Mouse (Mus musculus) heart, embryonic 16.5 days (tissue): ENCODE measurements around the gene Scnn1a. TPM values are rescaled to one million over a fixed set of nuclear protein-coding genes. Genes with fewer than 3 reads are reported as not detected.

ENCODE experiments used
- ATAC-seq: fragments of 200-750 bp; cut with Nextera tagmentation; replicated peaks from 2 replicates; pipeline ENCODE4 v1.8.0; 2017; ENCODE audit warnings: moderate number of reproducible peaks; ENCODE audit not compliant: insufficient read depth, low FRiP score; ENCODE audit errors: extremely low read depth
- H3K27ac ChIP-seq: fragments of 300-500 bp; sonication (generic); 2 replicates; pipeline ENCODE4 v1.5.1; 2014; ENCODE audit warnings: mild to moderate bottlenecking, low read length, control low read depth, moderate library complexity
- H3K27me3 ChIP-seq: fragments of 300-500 bp; sonication (generic); 2 replicates; pipeline ENCODE4 v1.6.1; 2014; ENCODE audit warnings: low read length, mixed read lengths; ENCODE audit not compliant: control insufficient read depth, insufficient read depth
- H3K36me3 ChIP-seq: fragments of 300-500 bp; sonication (generic); 2 replicates; pipeline ENCODE4 v1.6.1; 2014; ENCODE audit not compliant: control insufficient read depth, insufficient read depth
- H3K4me1 ChIP-seq: fragments of 300-500 bp; sonication (generic); 2 replicates; pipeline ENCODE4 v1.6.1; 2014; ENCODE audit warnings: low read length, mixed read lengths; ENCODE audit not compliant: control insufficient read depth, insufficient read depth
- H3K4me2 ChIP-seq: fragments of 300-500 bp; sonication (generic); 2 replicates; pipeline ENCODE4 v1.6.1; 2014; ENCODE audit warnings: low read depth, mild to moderate bottlenecking, control low read depth, low read length
- H3K4me3 ChIP-seq: fragments of 300-500 bp; sonication (generic); 2 replicates; pipeline ENCODE4 v1.5.1; 2014; ENCODE audit warnings: mild to moderate bottlenecking, control low read depth, low read length
- H3K9ac ChIP-seq: fragments of 300-500 bp; sonication (generic); 2 replicates; pipeline ENCODE4 v1.6.1; 2014; ENCODE audit warnings: low read length, control low read depth
- H3K9me3 ChIP-seq: fragments of 300-500 bp; sonication (generic); replicated peaks from 2 replicates; pipeline ENCODE4 v1.6.1; 2016; ENCODE audit warnings: low read length; ENCODE audit not compliant: control insufficient read depth
- WGBS: fragments of 180-500 bp; shearing (Covaris S2); extraction: QIAGEN DNeasy Blood & Tissue Kit; methylation state at CpG from one replicate; pipeline ENCODE4 v1.1.7; 2014; 5-methylcytosine and 5-hydroxymethylcytosine counted together
- polyA plus RNA-seq: library from polyadenylated mRNA; unstranded; fragments of >200 nt; fragmentation: Nextera tagmentation; extraction: Ambion mirVana; gene quantifications from 2 replicates; pipeline ENCODE4 v1.2.1, GENCODE M21; 2015

Scnn1a gene
- polyA plus RNA-seq, 1 experiment from 2014 or later = 2.6 TPM

DNA sequence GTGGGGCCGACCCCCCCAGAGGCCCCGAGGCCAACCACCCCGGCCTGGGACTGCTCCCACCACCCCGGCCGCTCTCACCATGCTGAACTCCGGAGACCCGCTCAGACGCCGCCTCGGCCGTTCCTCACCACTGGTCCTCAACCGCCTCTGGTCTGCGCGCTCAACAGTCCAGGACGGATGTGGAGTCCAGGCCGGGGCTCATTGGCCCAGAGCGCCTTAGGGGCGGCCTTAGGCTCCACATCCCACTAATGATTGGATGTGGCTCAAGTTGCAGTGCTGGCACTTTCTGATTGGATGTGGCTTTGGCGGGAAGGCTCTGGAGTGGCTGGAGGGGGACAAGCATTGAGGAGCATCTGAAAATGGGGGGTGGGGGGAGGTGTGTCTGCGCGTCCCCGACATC lies 34.6 kb upstream of the Scnn1a start, which contains the start of gene Tuba3a:
Tuba3a (minus strand) TSS at position 153 of the 400 bp plus-strand sequence.
- Histone ChIP-seq H3K4me1 (no peaks in the 10 kb centered on the region), H3K4me2 (no peak within 1 kb of the TSS), H3K9ac (no peak within 1 kb of the TSS), H3K36me3 (no peaks in the 10 kb centered on the region), H3K4me3 (no peak within 1 kb of the TSS), H3K9me3 (no peaks in the 10 kb centered on the region; the same call in 1 of the 2 replicates), H3K27me3 (peaks cover 3% of the 10 kb centered on the region; the same call in 1 of the 2 replicates), H3K27ac (no peak within 1 kb of the TSS)
- no peak for ATAC-seq
- WGBS = 96% methylated on average over 22 of the region's 22 CpGs

DNA sequence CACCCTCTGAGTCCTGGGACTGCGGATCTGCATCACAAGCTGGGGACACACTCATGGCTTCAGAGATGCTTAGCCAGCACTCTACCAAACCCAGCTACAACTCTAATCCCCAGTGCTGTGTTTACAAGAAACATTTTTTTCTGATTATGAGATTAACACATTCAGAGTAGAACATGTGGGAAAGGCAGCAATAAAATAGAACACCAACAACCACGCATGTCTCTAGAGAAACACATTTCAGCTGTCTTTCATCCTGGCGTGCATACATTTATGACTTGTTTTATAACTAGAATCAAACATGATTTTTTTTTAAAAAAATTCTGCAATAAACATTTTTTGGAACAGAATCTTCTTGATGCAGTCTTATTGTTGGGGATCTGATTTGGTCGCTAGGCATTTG lies 33.5 kb upstream of the Scnn1a start:
- Histone ChIP-seq H3K4me1 (no peaks in the 10 kb centered on the region), H3K36me3 (no peaks in the 10 kb centered on the region), H3K4me2 (no peak overlapping the region), H3K9ac (no peak overlapping the region), H3K27ac (no peak overlapping the region), H3K27me3 (peaks cover 3% of the 10 kb centered on the region; the same call in 1 of the 2 replicates), H3K9me3 (no peaks in the 10 kb centered on the region; the same call in 1 of the 2 replicates), H3K4me3 (no peak overlapping the region)
- no peak for ATAC-seq
- WGBS = 82% methylated on average over 4 of the region's 4 CpGs

DNA sequence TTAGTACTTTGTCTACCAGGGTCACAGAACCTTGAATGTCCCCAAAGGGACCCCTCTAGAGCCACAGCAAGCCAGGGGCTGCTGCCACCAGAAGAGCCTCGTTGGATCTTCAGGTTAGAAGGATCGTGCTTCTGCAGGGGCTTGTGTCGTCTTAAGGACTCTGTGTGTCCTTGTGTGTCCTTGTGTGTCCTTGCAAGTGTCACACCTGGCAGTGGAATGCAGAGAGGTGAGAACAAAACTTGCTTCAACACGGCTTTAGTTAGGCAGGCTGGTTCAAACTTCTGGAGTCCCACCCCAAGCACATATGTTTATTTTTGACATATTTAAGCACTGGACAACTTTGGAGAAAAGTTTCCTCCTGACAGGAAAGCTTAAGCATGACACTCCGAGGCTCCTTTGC lies 31.7 kb upstream of the Scnn1a start:
- no peak for ATAC-seq
- WGBS = 57% methylated on average over 5 of the region's 5 CpGs
- peaks cover 3% of the 10 kb centered on the region; the same call in 1 of the 2 replicates for H3K27me3 ChIP-seq
- no peaks in the 10 kb centered on the region for H3K4me1 ChIP-seq
- peaks cover 3% of the 10 kb centered on the region; the same call in 1 of the 2 replicates for H3K9me3 ChIP-seq
- H3K27ac ChIP-seq = no peak overlapping the region
- no peak overlapping the region for H3K4me2 ChIP-seq
- no peak overlapping the region for H3K9ac ChIP-seq
- H3K36me3 ChIP-seq = no peaks in the 10 kb centered on the region
- H3K4me3 ChIP-seq = no peak overlapping the region

DNA sequence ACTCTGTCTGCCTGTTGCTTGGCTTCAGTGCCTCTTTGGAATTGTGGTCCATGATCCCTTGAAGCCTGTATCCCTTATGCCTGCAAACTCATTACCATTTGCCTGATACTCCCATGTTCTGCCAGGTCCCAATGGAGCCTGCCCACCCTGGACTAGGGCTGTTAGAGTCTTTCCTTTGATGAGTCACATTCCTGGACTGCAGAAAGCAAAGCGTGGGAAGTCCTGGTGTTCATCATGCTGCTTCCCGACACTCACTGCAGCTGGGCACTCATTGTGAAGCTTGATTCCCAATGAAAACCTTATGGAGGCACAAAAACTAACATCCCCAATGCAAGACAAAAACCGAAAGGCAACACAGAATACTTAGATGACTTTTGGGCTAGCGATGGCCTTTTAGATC lies 29.1 kb upstream of the Scnn1a start:
- Histone ChIP-seq H3K27me3 (peaks cover 3% of the 10 kb centered on the region; the same call in 1 of the 2 replicates), H3K9ac (no peak overlapping the region), H3K4me1 (no peaks in the 10 kb centered on the region), H3K4me3 (no peak overlapping the region), H3K9me3 (0 out of 2 replicates have a peak, but pooled peaks cover 5% of the 10 kb centered on the region), H3K36me3 (no peaks in the 10 kb centered on the region), H3K27ac (no peak overlapping the region), H3K4me2 (no peak overlapping the region)
- no peak for ATAC-seq
- 62% methylated on average over 4 of the region's 4 CpGs for WGBS

DNA sequence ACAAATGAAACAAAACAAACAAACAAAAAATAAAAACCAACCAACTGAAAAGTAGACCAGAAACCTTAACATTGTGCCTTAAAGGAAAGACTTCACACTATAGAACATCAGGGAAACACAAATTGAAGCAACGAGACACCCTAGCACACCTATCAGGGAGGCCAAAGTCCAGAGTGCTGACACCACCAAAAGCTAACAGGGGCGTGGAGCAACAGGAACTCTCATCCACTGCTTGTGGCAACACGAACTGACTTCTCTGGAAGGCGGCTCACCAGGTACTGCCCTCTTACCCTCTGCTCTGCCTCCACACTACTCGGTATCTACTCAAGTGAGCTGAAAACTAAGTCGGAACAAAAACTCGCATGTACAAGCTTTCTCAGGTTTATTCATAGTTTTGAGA lies 28.2 kb upstream of the Scnn1a start:
- no peak overlapping the region for H3K9ac ChIP-seq
- peaks cover 3% of the 10 kb centered on the region; the same call in 1 of the 2 replicates for H3K27me3 ChIP-seq
- no peak for ATAC-seq
- no peak overlapping the region for H3K27ac ChIP-seq
- no peak overlapping the region for H3K4me2 ChIP-seq
- 0 out of 2 replicates have a peak, but pooled peaks cover 5% of the 10 kb centered on the region for H3K9me3 ChIP-seq
- H3K36me3 ChIP-seq = no peaks in the 10 kb centered on the region
- WGBS = 85% methylated on average over 7 of the region's 7 CpGs
- H3K4me1 ChIP-seq = no peaks in the 10 kb centered on the region
- H3K4me3 ChIP-seq = no peak overlapping the region

DNA sequence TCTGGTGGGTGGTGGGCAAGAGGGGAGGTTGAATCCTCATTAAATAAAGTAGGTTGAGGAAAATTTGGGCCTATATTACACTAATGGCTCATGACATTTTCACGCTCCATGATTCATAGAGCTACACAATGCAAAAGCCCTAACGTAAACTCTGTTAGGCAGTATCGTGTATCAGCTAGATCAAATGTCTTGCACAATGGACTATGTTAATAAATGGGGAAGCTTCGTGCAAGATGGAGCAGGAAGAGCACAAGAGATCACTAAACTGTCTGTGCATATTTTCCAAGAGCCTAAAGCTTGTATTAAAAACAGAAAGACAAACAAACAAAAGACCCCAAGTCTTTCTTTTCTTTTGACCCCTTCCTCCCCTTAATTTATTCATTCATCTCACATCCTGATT lies 26.4 kb upstream of the Scnn1a start:
- H3K4me3 ChIP-seq = no peak overlapping the region
- H3K9ac ChIP-seq = no peak overlapping the region

DNA sequence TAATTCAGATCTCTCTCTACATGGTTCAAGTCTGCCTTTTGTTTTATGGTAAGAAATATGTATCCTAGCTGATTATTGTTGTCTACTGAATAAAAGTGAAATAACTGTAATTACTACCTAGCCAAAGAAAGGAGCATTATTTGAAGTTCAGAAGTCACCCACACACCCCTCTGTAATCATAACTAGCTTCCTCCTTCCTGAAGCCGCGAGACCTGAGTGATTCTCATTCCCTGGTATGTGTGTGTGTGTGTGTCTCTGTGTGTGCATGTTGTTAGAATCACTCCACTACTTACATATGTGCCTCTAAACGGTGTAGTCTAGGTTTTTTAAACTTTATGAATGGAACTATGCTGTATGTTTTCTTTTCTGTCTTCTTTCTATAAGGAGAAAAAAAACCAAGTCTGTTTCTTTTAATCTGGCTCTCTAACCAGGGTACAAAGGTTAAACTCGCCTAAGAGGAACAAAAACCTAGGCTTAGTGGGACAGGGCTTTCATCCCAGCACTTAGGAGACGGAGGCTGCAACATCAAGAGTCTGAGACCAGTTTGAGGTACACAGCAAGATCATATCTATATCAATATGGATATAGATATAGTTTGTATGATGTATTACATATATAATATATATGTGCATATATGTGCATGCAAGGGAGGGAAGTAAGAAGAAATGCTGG lies 23.2 kb upstream of the Scnn1a start:
- no peaks in the 10 kb centered on the region for H3K27me3 ChIP-seq
- 0 out of 2 replicates have a peak, but pooled peaks cover 5% of the 10 kb centered on the region for H3K9me3 ChIP-seq
- H3K36me3 ChIP-seq = no peaks in the 10 kb centered on the region
- H3K4me3 ChIP-seq = no peak overlapping the region
- no peak overlapping the region for H3K27ac ChIP-seq
- H3K4me1 ChIP-seq = no peaks in the 10 kb centered on the region
- 69% methylated on average over 5 of the region's 5 CpGs for WGBS
- no peak overlapping the region for H3K9ac ChIP-seq
- no peak overlapping the region for H3K4me2 ChIP-seq
- ATAC-seq = no peak

More for the DNA sequence above, 26.4 kb upstream of the Scnn1a start:
- H3K36me3 ChIP-seq = no peaks in the 10 kb centered on the region
- H3K27ac ChIP-seq = no peak overlapping the region
- ATAC-seq = no peak
- 0 out of 2 replicates have a peak, but pooled peaks cover 5% of the 10 kb centered on the region for H3K9me3 ChIP-seq
- H3K4me2 ChIP-seq = no peak overlapping the region
- peaks cover 3% of the 10 kb centered on the region; the same call in 1 of the 2 replicates for H3K27me3 ChIP-seq
- no peaks in the 10 kb centered on the region for H3K4me1 ChIP-seq
- 89% methylated on average over 4 of the region's 4 CpGs for WGBS

DNA sequence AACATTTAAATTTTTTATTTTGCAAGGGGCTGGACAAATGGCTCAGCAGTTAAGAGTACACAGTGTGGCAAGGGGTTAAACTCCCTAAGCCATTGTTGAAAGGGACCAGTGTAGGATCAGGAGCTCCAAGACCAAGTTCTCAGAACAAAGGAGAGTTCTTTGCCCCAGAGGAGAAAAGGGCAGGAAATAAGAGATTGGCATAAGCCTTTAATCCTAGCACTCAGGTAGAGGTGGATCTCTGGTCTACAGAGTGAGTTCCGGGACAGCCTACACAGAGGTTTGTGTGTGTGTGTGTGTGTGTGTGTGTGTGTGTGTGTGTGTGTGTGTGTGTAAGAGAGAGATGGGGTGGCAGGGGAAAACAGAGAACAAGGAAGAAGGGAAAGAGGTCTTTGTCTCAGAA lies 19.5 kb upstream of the Scnn1a start:
- H3K36me3 ChIP-seq = peaks cover under 1% of the 10 kb centered on the region; the same call in 1 of the 2 replicates
- no peaks in the 10 kb centered on the region for H3K4me1 ChIP-seq
- no peak overlapping the region for H3K4me2 ChIP-seq
- 69% methylated on average over 1 of the region's 1 CpGs for WGBS
- ATAC-seq = no peak
- no peaks in the 10 kb centered on the region for H3K9me3 ChIP-seq
- no peaks in the 10 kb centered on the region for H3K27me3 ChIP-seq
- H3K4me3 ChIP-seq = no peak overlapping the region
- no peak overlapping the region for H3K27ac ChIP-seq
- H3K9ac ChIP-seq = no peak overlapping the region

DNA sequence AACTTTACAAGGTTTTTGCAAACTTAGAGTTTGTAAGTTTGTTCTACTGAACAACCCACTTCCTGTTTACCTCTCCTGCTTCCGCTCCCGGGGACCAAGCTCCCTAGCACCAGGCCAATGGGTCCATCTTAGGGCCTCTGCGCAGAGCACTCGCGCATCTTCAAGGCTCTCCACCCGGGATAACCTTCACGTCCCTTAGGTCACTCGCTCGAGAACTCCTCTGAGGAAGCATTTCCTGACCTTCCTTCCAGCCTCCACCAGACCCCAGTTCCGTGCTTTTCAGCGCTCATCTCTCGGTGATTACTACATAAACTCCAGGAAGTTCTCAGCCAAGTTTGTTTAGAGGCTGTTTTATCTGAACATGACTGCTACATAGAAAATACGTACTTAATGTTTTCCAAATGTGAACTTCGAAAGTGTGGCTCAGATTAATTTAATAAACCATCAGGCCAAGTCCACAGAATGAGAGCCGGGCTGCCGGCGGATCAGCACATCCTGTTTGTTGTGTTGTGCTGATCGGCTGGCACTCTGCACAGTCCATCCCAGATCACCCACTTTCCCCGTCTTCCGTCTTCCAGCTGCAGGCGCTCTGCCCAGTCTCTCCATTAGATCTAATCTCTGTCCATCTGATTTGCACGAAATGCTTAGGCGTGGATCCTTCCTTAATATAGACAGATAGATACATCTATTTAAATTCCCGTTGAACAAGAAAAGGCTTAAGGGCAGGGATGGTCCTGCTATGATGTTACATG lies 18.1 kb upstream of the Scnn1a start:
- H3K27me3 ChIP-seq = no peaks in the 10 kb centered on the region
- no peak overlapping the region for H3K4me3 ChIP-seq
- H3K4me1 ChIP-seq = no peaks in the 10 kb centered on the region
- no peak overlapping the region for H3K4me2 ChIP-seq
- 70% methylated on average over 24 of the region's 24 CpGs for WGBS
- no peak overlapping the region for H3K27ac ChIP-seq
- ATAC-seq = no peak
- H3K9ac ChIP-seq = no peak overlapping the region
- H3K9me3 ChIP-seq = no peaks in the 10 kb centered on the region
- H3K36me3 ChIP-seq = peaks cover 15% of the 10 kb centered on the region
